Mouse (Mus musculus) erythroblast, embryonic 14.5 days (primary cell): ENCODE results near the gene Lats2.

ENCODE experiments used
- GATA1 ChIP-seq: IDR thresholded peaks from 2 replicates; pipeline ENCODE4 v1.6.1; 2012; ENCODE audit warnings: low read length, inconsistent platforms, mixed read lengths
- TAL1 ChIP-seq: IDR thresholded peaks from 3 replicates; pipeline ENCODE4 v1.6.1; 2012; ENCODE audit warnings: low read length, inconsistent platforms, mixed read lengths

DNA sequence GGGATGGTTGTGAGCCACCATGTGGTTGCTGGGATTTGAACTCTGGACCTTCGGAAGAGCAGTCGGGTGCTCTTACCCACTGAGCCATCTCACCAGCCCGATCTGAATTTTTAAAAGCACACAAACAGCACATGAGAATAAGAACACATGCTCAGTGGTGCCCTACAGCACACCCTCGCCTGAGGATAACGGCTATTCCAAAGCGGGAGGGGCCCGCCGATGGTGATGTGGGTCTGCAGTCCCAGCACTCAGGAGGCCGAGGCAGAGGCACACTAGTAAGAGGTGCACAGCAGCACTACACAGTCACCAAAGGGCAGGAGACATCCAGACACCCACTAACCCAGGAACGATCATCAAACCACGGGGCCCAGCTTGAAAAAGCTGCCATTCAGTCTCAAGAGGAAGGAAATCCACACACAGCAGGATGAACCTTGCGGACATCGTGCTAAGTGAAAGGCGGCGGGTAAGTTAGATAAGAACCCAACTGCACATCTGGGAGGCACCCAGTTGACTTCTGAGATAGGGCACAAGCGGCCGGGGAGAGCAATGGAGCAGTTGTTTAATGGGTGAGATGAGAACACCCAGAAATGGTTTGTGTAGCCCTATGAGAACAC, 65.6 kb downstream of the Lats2 start:
- peak; percentile 62 for TF ChIP-seq GATA1
- TF ChIP-seq TAL1 = peak; percentile 54; the same call in 2 of the 3 replicates
